Mouse (Mus musculus) stomach, embryonic 14.5 days (tissue): ENCODE data around the gene Tbp. TPM values are rescaled to one million over a fixed set of nuclear protein-coding genes. Genes with fewer than 3 reads are reported as not detected.

Experiments used
- ATAC-seq: fragments of 200-750 bp; cut with Nextera tagmentation; 2 replicates; pipeline ENCODE4 v1.8.0; 2017; ENCODE audit warnings: low read depth, moderate TSS enrichment; ENCODE audit not compliant: insufficient number of reproducible peaks, insufficient read depth, low FRiP score
- H3K27ac ChIP-seq: fragments of 300-500 bp; sonication (generic); 2 replicates; pipeline ENCODE4 v1.5.1; 2014; ENCODE audit warnings: mild to moderate bottlenecking, low read length, moderate library complexity, mixed read lengths
- H3K27me3 ChIP-seq: fragments of 300-500 bp; sonication (generic); 2 replicates; pipeline ENCODE4 v1.6.1; 2014; ENCODE audit warnings: low read length, control low read depth, mixed read lengths; ENCODE audit not compliant: control insufficient read depth, insufficient read depth
- H3K36me3 ChIP-seq: fragments of 300-500 bp; sonication (generic); 2 replicates; pipeline ENCODE4 v1.6.1; 2014; ENCODE audit warnings: mild to moderate bottlenecking, control low read depth, low read length, moderate library complexity, mixed read lengths; ENCODE audit not compliant: control insufficient read depth, insufficient read depth
- H3K4me1 ChIP-seq: fragments of 300-500 bp; sonication (generic); 2 replicates; pipeline ENCODE4 v1.6.1; 2014; ENCODE audit warnings: low read length, control low read depth, mixed read lengths; ENCODE audit not compliant: control insufficient read depth, insufficient read depth
- H3K4me2 ChIP-seq: fragments of 300-500 bp; sonication (generic); replicated peaks from 2 replicates; pipeline ENCODE4 v1.6.1; 2014; ENCODE audit warnings: low read depth, low read length, control low read depth
- H3K4me3 ChIP-seq: fragments of 300-500 bp; sonication (generic); 2 replicates; pipeline ENCODE4 v1.5.1; 2014; ENCODE audit warnings: low read depth, low read length, control low read depth
- H3K9ac ChIP-seq: fragments of 300-500 bp; sonication (generic); replicated peaks from 2 replicates; pipeline ENCODE4 v1.6.1; 2014; ENCODE audit warnings: low read depth, mild to moderate bottlenecking, control low read depth, low read length, moderate library complexity, mixed read lengths
- H3K9me3 ChIP-seq: fragments of 300-500 bp; sonication (generic); 2 replicates; pipeline ENCODE4 v1.6.1; 2016; ENCODE audit warnings: low read depth, low read length, control low read depth; ENCODE audit not compliant: control insufficient read depth
- WGBS: fragments of 180-500 bp; shearing (Covaris S2); extraction: QIAGEN DNeasy Blood & Tissue Kit; methylation state at CpG from one replicate; pipeline ENCODE4 v1.1.7; 2014; 5-methylcytosine and 5-hydroxymethylcytosine counted together
- polyA plus RNA-seq: library from polyadenylated mRNA; unstranded; fragments of >200 nt; fragmentation: Nextera tagmentation; extraction: Ambion mirVana; gene quantifications from 2 replicates; pipeline ENCODE4 v1.2.1, GENCODE M21; 2014

Tbp gene
- polyA plus RNA-seq, 1 experiment from 2014 or later = 60.8 TPM

- WGBS = 53% methylated on average over 1 of the region's 1 CpGs
- no peak overlapping the region for H3K4me2 ChIP-seq
- H3K27me3 ChIP-seq = no peaks in the 10 kb centered on the region
- no peak overlapping the region for H3K4me3 ChIP-seq
- no peaks in the 10 kb centered on the region for H3K36me3 ChIP-seq
- no peak overlapping the region for H3K9ac ChIP-seq
- no peaks in the 10 kb centered on the region for H3K4me1 ChIP-seq
- no peaks in the 10 kb centered on the region for H3K9me3 ChIP-seq
- no peak overlapping the region for H3K27ac ChIP-seq
- ATAC-seq = no peak
These were observed 50.0 kb downstream of the Tbp start for GRCm38 (mm10) chr17:15549713-15550112.

DNA sequence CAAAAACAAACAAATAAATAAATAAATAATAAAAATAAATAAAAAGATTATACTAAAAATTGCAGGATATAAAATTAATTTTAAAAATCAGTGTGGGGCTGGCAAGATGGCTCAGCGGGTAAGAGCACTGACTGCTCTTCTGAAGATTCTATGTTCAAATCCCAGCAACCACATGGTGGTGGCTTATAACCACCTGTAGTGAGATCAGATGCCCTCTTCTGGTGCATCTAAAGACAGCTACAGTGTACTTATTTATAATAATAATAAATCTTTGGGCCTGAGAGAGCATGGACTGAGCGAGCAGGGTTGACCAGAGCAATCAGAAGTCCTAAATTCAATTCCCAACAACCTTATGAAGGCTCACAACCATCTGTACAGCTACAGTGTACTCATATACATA lies 60.3 kb downstream of the Tbp start:
- Histone ChIP-seq H3K9ac (no peak overlapping the region), H3K36me3 (no peaks in the 10 kb centered on the region), H3K27ac (no peak overlapping the region), H3K27me3 (no peaks in the 10 kb centered on the region), H3K4me3 (no peak overlapping the region), H3K4me2 (no peak overlapping the region), H3K9me3 (no peaks in the 10 kb centered on the region), H3K4me1 (no peaks in the 10 kb centered on the region)
- WGBS = 83% methylated on average over 2 of the region's 2 CpGs
- ATAC-seq = no peak

- peak within 1 kb of the TSS; percentile 67 for H3K4me3 ChIP-seq
- peak; percentile 100 for ATAC-seq
- peak within 1 kb of the TSS; percentile 49 for H3K9ac ChIP-seq
- no peaks in the 10 kb centered on the region for H3K36me3 ChIP-seq
- WGBS = under 1% methylated on average over 43 of the region's 43 CpGs
- H3K4me1 ChIP-seq = no peaks in the 10 kb centered on the region
- H3K9me3 ChIP-seq = no peaks in the 10 kb centered on the region
- peak within 1 kb of the TSS; percentile 89 for H3K27ac ChIP-seq
- no peaks in the 10 kb centered on the region for H3K27me3 ChIP-seq
- H3K4me2 ChIP-seq = peak within 1 kb of the TSS; percentile 85
These were observed 64.6 kb downstream of the Tbp start, which contains the start of gene Prdm9 for GRCm38 (mm10) chr17:15564014-15564927. Prdm9 (minus strand) TSS chr17:15564354.

DNA sequence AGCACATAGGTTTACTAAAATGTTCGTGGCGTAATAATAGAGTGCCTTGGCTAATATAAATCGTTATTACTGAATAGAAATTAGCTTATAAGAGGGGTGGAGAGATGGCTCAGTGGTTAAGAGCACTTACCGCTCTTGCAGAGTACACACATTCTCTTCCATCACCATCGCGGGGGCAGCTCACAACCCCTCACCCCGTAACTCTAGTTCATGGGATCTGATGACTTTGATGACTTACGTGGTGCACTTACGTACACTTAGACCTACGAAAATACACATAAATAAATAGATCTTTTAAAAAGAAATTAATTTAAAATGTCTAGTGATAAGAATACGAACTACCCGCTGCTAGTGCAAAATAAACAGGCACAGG lies 65.2 kb downstream of the Tbp start:
- H3K4me2 ChIP-seq = peak overlapping the region; percentile 70
- no peak for ATAC-seq
- no peaks in the 10 kb centered on the region for H3K9me3 ChIP-seq
- H3K36me3 ChIP-seq = no peaks in the 10 kb centered on the region
- WGBS = 36% methylated on average over 12 of the region's 12 CpGs
- H3K4me3 ChIP-seq = peak overlapping the region; percentile 67
- H3K27ac ChIP-seq = no peak overlapping the region
- H3K27me3 ChIP-seq = no peaks in the 10 kb centered on the region
- H3K9ac ChIP-seq = peak overlapping the region; percentile 49; the same call in 1 of the 2 replicates
- no peaks in the 10 kb centered on the region for H3K4me1 ChIP-seq

DNA sequence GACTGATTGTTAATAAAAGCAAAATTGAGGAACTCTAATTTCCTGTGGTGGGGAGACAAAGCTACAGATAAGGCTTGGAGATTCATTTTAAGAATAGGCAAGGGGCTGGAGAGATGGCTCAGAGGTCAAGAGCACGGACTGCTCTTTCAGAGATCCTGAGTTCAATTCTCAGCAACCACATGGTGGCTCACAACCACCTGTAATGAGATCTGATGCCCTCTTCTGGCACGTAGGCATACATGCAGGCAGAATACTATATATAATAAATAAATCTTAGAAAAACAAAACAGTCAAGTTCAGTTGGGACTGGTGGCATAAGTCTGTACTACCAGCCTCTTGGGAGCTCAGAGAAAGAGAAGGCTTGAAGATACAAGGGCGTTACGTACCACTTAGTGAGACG lies 67.2 kb downstream of the Tbp start:
- Histone ChIP-seq H3K27ac (no peak overlapping the region), H3K36me3 (no peaks in the 10 kb centered on the region), H3K9me3 (no peaks in the 10 kb centered on the region), H3K4me2 (no peak overlapping the region), H3K4me1 (no peaks in the 10 kb centered on the region), H3K27me3 (no peaks in the 10 kb centered on the region), H3K9ac (no peak overlapping the region), H3K4me3 (no peak overlapping the region)
- no peak for ATAC-seq
- 75% methylated on average over 5 of the region's 5 CpGs for WGBS

- ATAC-seq = no peak
These were observed 75.4 kb downstream of the Tbp start for GRCm38 (mm10) chr17:15575056-15575455.

GRCm38 (mm10) chr17:15577291-15577694 lies 77.6 kb downstream of the Tbp start:
- peak; percentile 42; the same call in 1 of the 2 replicates for ATAC-seq
- Histone ChIP-seq H3K4me3 (peak overlapping the region; percentile 18), H3K9ac (no peak overlapping the region), H3K4me2 (peak overlapping the region; percentile 39), H3K4me1 (no peaks in the 10 kb centered on the region), H3K9me3 (no peaks in the 10 kb centered on the region), H3K27ac (no peak overlapping the region), H3K36me3 (no peaks in the 10 kb centered on the region), H3K27me3 (no peaks in the 10 kb centered on the region)
- 1% methylated on average over 31 of the region's 32 CpGs for WGBS

More at GRCm38 (mm10) chr17:15575056-15575455, 75.4 kb downstream of the Tbp start:
- no peaks in the 10 kb centered on the region for H3K36me3 ChIP-seq
- no peaks in the 10 kb centered on the region for H3K27me3 ChIP-seq
- H3K4me2 ChIP-seq = no peak overlapping the region
- H3K27ac ChIP-seq = no peak overlapping the region
- H3K9me3 ChIP-seq = no peaks in the 10 kb centered on the region
- no peak overlapping the region for H3K4me3 ChIP-seq
- no peaks in the 10 kb centered on the region for H3K4me1 ChIP-seq
- WGBS = 71% methylated on average over 1 of the region's 1 CpGs
- H3K9ac ChIP-seq = no peak overlapping the region
